Mouse (Mus musculus): ENCODE data around the gene Stn1.

- TF ChIP-seq CTCF (IDR thresholded peaks at IDR 0.05; ENCODE audit: low read depth) = no peak
- TF ChIP-seq EP300 (IDR thresholded peaks at IDR 0.05; ENCODE audit: low read depth) = no peak
Observed at GRCm38 (mm10) chr19:47454167-47455000, 82.9 kb downstream of the Stn1 start.
